Mouse (Mus musculus) intestine, embryonic 14.5 days (tissue): Measurements from ENCODE around the gene Dpf1. TPM values are rescaled to one million over a fixed set of nuclear protein-coding genes. Genes with fewer than 3 reads are reported as not detected.

Experiments used
- ATAC-seq: fragments of 200-750 bp; cut with Nextera tagmentation; replicated peaks from 2 replicates; pipeline ENCODE4 v1.8.0; 2017; ENCODE audit warnings: low read depth, moderate number of reproducible peaks, moderate TSS enrichment, moderate library complexity; ENCODE audit not compliant: low FRiP score, low TSS enrichment
- DNase-seq: peaks from one replicate; pipeline ENCODE4 v3.0.0-alpha.2; 2018; ENCODE audit warnings: low spot score
- H3K27ac ChIP-seq: fragments of 300-500 bp; sonication (generic); 2 replicates; pipeline ENCODE4 v1.5.1; 2014; ENCODE audit warnings: low read depth, mild to moderate bottlenecking, control low read depth
- H3K27me3 ChIP-seq: fragments of 300-500 bp; sonication (generic); replicated peaks from 2 replicates; pipeline ENCODE4 v1.6.1; 2014; ENCODE audit warnings: low read length, control low read depth; ENCODE audit not compliant: control insufficient read depth, insufficient read depth
- H3K36me3 ChIP-seq: fragments of 300-500 bp; sonication (generic); 2 replicates; pipeline ENCODE4 v1.6.1; 2014; ENCODE audit warnings: low read length, control low read depth; ENCODE audit not compliant: control insufficient read depth, insufficient read depth
- H3K4me1 ChIP-seq: fragments of 300-500 bp; sonication (generic); replicated peaks from 2 replicates; pipeline ENCODE4 v1.6.1; 2014; ENCODE audit warnings: low read length, control low read depth, mixed read lengths; ENCODE audit not compliant: control insufficient read depth, insufficient read depth
- H3K4me2 ChIP-seq: fragments of 300-500 bp; sonication (generic); 2 replicates; pipeline ENCODE4 v1.6.1; 2014; ENCODE audit warnings: low read length
- H3K4me3 ChIP-seq: fragments of 300-500 bp; sonication (generic); 2 replicates; pipeline ENCODE4 v1.5.1; 2014; ENCODE audit warnings: low read depth, low read length, control low read depth, mixed read lengths
- H3K9ac ChIP-seq: fragments of 300-500 bp; sonication (generic); 2 replicates; pipeline ENCODE4 v1.6.1; 2014; ENCODE audit warnings: mild to moderate bottlenecking, low read length
- H3K9me3 ChIP-seq: fragments of 300-500 bp; sonication (generic); 2 replicates; pipeline ENCODE4 v1.6.1; 2016; ENCODE audit warnings: low read length, control low read depth; ENCODE audit not compliant: control insufficient read depth
- WGBS: fragments of 180-500 bp; shearing (Covaris S2); extraction: QIAGEN DNeasy Blood & Tissue Kit; methylation state at CpG from one replicate; pipeline ENCODE4 v1.1.7; 2014; 5-methylcytosine and 5-hydroxymethylcytosine counted together
- polyA plus RNA-seq: library from polyadenylated mRNA; unstranded; fragments of >200 nt; fragmentation: Nextera tagmentation; extraction: Ambion mirVana; gene quantifications from 2 replicates; pipeline ENCODE4 v1.2.1, GENCODE M21; 2014

Dpf1 gene
- polyA plus RNA-seq, 1 experiment from 2014 or later, result 7.4 TPM

- no peak overlapping the region for H3K27ac ChIP-seq
- peaks cover 16% of the 10 kb centered on the region for H3K27me3 ChIP-seq
- H3K4me3 ChIP-seq, result no peak overlapping the region
- 69% methylated on average over 7 of the region's 7 CpGs for WGBS
- no peaks in the 10 kb centered on the region for H3K36me3 ChIP-seq
- no peaks in the 10 kb centered on the region for H3K9me3 ChIP-seq
- DNase-seq, result no peak
- peaks cover 29% of the 10 kb centered on the region for H3K4me1 ChIP-seq
- no peak overlapping the region for H3K9ac ChIP-seq
- H3K4me2 ChIP-seq, result no peak overlapping the region
- no peak for ATAC-seq
Observed at GRCm38 (mm10) chr7:29302641-29303040, 1.1 kb upstream of the Dpf1 start.

DNA sequence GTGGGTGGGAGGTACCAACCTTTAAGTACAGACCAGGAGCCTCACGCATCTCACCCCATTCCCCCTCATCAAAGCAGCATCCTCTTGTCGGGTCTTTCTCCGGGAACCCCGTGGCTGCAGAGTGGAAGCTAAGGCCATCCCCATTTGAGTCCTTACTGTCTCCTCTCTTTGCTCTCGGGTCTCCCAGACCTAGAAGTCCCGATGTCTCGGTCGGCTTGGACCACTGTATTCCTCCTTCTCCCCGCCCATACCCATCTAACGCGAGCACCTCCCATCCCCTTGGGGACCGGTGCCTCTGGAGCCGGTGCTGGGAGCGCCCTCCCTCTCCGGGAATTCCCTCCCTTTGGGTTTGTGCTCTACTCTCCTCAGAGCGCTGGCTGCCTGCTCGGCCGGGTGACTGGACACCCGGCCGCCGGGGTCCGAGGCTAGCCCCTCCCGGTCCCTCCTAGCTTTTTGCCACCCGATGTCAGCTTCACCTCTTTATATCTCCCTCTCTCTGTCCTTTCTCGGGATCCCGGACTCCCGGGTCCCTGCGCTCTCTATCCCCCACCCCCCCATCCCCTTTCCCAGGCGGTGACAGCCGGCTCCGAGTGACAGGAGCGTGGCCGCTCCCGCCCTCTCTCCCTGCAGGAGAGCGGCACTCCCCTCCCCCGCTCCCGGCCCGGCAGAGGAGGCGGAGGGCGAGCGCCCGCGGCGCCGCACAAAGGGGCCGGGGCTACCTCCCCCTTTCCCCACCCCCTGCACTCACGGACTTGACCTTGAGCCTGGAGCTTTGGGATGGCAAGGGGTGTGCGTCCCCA is 912 bp downstream of the Dpf1 start:
- Histone ChIP-seq H3K4me3 (peak overlapping the region; percentile 43), H3K4me1 (peaks cover 35% of the 10 kb centered on the region), H3K27ac (no peak overlapping the region), H3K4me2 (peak overlapping the region; percentile 87), H3K27me3 (peaks cover 19% of the 10 kb centered on the region), H3K36me3 (no peaks in the 10 kb centered on the region), H3K9ac (peak overlapping the region; percentile 27), H3K9me3 (no peaks in the 10 kb centered on the region)
- DNase-seq (peak; percentile 49), ATAC-seq (no peak)
- under 1% methylated on average over 47 of the region's 48 CpGs for WGBS

DNA sequence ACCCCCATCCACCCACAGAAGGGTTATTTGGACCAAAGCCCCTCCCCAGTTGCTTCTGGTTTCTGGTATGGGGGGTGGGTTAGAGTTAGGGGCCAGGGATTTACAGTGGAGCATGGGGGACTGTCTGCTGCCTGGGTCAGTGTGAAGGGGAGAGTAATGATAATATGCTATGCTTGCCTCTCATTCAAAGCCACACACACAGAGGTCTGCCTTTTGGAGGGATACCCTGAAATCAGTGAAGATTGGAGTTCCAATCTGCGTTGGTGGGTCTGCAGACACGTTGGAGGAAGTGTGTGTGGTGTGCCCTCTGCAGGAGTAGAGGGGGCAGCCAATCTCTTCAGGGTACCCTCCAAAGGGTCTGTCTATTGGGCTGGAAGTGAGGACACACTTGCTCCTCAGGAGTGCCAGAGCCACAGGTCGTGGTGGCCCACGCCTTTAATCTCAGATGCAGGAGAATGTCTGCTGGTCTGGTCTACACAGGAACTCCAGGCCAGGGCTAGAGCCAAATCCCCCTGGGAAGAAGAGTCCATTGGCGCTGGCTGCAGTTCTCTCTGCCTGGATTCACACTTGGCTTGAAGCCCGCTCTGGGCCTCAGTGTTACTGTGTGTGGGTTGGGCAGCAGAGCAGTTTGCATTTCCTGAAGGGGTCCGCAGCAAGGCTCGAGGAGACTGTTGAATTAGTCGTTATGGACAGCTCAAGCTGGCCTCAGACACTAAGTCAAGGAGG is 1.7 kb downstream of the Dpf1 start:
- peak; percentile 53 for DNase-seq
- peak overlapping the region; percentile 87 for H3K4me2 ChIP-seq
- H3K9me3 ChIP-seq, result no peaks in the 10 kb centered on the region
- no peak for ATAC-seq
- peak overlapping the region; percentile 43 for H3K4me3 ChIP-seq
- H3K9ac ChIP-seq, result peak overlapping the region; percentile 27
- no peaks in the 10 kb centered on the region for H3K36me3 ChIP-seq
- H3K27ac ChIP-seq, result no peak overlapping the region
- peaks cover 19% of the 10 kb centered on the region for H3K27me3 ChIP-seq
- WGBS, result 38% methylated on average over 9 of the region's 9 CpGs
- peaks cover 38% of the 10 kb centered on the region for H3K4me1 ChIP-seq

DNA sequence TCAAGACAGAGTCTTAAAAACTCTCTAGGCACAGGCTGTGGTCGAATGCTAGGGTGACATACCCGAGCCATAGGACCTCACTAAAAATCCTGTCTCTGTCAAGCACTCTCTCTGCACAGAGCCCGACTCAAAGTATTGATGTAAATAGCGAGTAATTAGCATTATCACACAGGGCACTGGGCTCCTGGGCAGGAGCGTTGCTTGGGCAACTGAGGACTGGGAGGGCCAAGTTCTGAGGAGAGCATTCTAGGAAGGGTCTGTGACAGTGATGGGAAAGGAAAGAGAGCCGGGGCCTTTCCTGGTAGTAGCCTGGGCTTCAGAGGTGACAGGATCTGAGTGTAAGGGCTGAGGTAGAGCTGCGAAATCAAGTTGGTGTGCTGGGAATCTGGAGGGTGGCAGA is 2.4 kb downstream of the Dpf1 start:
- WGBS, result 62% methylated on average over 7 of the region's 7 CpGs
- H3K27ac ChIP-seq, result no peak overlapping the region
- no peak overlapping the region for H3K4me3 ChIP-seq
- DNase-seq (no peak), ATAC-seq (no peak)
- no peak overlapping the region for H3K9ac ChIP-seq
- H3K36me3 ChIP-seq, result no peaks in the 10 kb centered on the region
- H3K4me2 ChIP-seq, result no peak overlapping the region
- peaks cover 38% of the 10 kb centered on the region for H3K4me1 ChIP-seq
- H3K9me3 ChIP-seq, result no peaks in the 10 kb centered on the region
- peaks cover 19% of the 10 kb centered on the region for H3K27me3 ChIP-seq

DNA sequence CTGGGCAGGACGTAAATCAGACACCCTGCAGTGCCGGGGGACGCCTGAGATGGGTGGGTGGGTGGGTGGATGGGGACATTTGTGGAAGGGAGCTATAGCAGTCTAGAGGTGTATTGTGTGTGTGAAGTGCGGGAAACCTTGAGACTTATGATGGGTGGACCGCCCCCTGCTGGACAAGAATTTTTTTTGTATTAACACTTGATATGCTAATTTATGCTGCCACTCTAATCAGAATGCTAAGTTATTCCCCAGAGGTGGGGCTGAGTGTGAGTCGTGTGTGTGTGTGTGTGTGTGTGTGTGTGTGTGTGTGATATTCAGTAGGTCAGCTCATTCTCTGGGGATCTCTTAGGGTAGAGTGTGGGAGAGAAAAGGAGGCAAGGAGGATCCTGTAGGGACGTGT is 2.9 kb downstream of the Dpf1 start:
- no peak overlapping the region for H3K27ac ChIP-seq
- no peak overlapping the region for H3K4me3 ChIP-seq
- H3K36me3 ChIP-seq, result no peaks in the 10 kb centered on the region
- H3K9me3 ChIP-seq, result no peaks in the 10 kb centered on the region
- no peak for DNase-seq
- H3K4me1 ChIP-seq, result peaks cover 38% of the 10 kb centered on the region
- H3K4me2 ChIP-seq, result no peak overlapping the region
- H3K27me3 ChIP-seq, result peaks cover 19% of the 10 kb centered on the region
- ATAC-seq, result no peak
- 34% methylated on average over 7 of the region's 7 CpGs for WGBS
- no peak overlapping the region for H3K9ac ChIP-seq

- Histone ChIP-seq H3K4me2 (peak overlapping the region; percentile 97), H3K4me3 (peak overlapping the region; percentile 58), H3K9ac (peak overlapping the region; percentile 35; the same call in 1 of the 2 replicates), H3K36me3 (no peaks in the 10 kb centered on the region), H3K27ac (no peak overlapping the region), H3K9me3 (no peaks in the 10 kb centered on the region), H3K4me1 (peaks cover 38% of the 10 kb centered on the region), H3K27me3 (peaks cover 19% of the 10 kb centered on the region)
- DNase-seq (peak; percentile 94), ATAC-seq (peak; percentile 83)
- 3% methylated on average over 42 of the region's 42 CpGs for WGBS
Observed at GRCm38 (mm10) chr7:29307350-29308104, 3.8 kb downstream of the Dpf1 start.

- H3K9me3 ChIP-seq, result no peaks in the 10 kb centered on the region
- WGBS, result under 1% methylated on average over 36 of the region's 36 CpGs
- H3K9ac ChIP-seq, result peak overlapping the region; percentile 46
- H3K27me3 ChIP-seq, result peaks cover 17% of the 10 kb centered on the region
- ATAC-seq, result no peak
- no peak overlapping the region; the same call in 1 of the 2 replicates for H3K27ac ChIP-seq
- H3K4me1 ChIP-seq, result peaks cover 36% of the 10 kb centered on the region
- DNase-seq, result peak; percentile 68
- H3K4me3 ChIP-seq, result peak overlapping the region; percentile 43
- H3K4me2 ChIP-seq, result peak overlapping the region; percentile 97
- H3K36me3 ChIP-seq, result no peaks in the 10 kb centered on the region
Observed at GRCm38 (mm10) chr7:29309221-29309721, 5.5 kb downstream of the Dpf1 start.

GRCm38 (mm10) chr7:29309749-29310148 is 6.0 kb downstream of the Dpf1 start:
- peak overlapping the region; percentile 43 for H3K4me3 ChIP-seq
- ATAC-seq, result no peak
- H3K27me3 ChIP-seq, result peaks cover 16% of the 10 kb centered on the region
- H3K9me3 ChIP-seq, result no peaks in the 10 kb centered on the region
- peak overlapping the region; percentile 46; the same call in 1 of the 2 replicates for H3K9ac ChIP-seq
- H3K4me2 ChIP-seq, result peak overlapping the region; percentile 97
- H3K36me3 ChIP-seq, result no peaks in the 10 kb centered on the region
- DNase-seq, result no peak
- H3K4me1 ChIP-seq, result peaks cover 31% of the 10 kb centered on the region
- no peak overlapping the region for H3K27ac ChIP-seq
- 8% methylated on average over 5 of the region's 5 CpGs for WGBS
